Mouse (Mus musculus): Measurements from ENCODE around the gene Cyp2a4. TPM values are rescaled to one million over a fixed set of nuclear protein-coding genes. Genes with fewer than 3 reads are reported as not detected.

Cyp2a4 gene
- polyA plus RNA-seq, 1 experiment from 2014 or later, result not detected

Other genes with a start within 250 kb of the Cyp2a4 start
- not detected in 2 replicates for gene Cyp2b13, start 245.7 kb upstream of the Cyp2a4 start, polyA plus RNA-seq (2015; fragmentation: Nextera tagmentation; extraction: Ambion mirVana)
- not detected in 2 replicates for gene Cyp2b9, start 133.8 kb upstream of the Cyp2a4 start, polyA plus RNA-seq (2015; fragmentation: Nextera tagmentation; extraction: Ambion mirVana)
- not detected in 2 replicates for gene Vmn1r184, start 46.8 kb upstream of the Cyp2a4 start, polyA plus RNA-seq (2015; fragmentation: Nextera tagmentation; extraction: Ambion mirVana)
- gene Nlrp9c, start 96.5 kb downstream of the Cyp2a4 start, polyA plus RNA-seq (2015; fragmentation: Nextera tagmentation; extraction: Ambion mirVana), result not detected in 2 replicates
- gene Nlrp4a, start 127.9 kb downstream of the Cyp2a4 start, polyA plus RNA-seq (2015; fragmentation: Nextera tagmentation; extraction: Ambion mirVana), result not detected in 2 replicates
- not detected in 2 replicates for gene Nlrp9a, start 227.9 kb downstream of the Cyp2a4 start, polyA plus RNA-seq (2015; fragmentation: Nextera tagmentation; extraction: Ambion mirVana)

Data from heart, embryonic 13.5 days (tissue).